Mouse (Mus musculus): ENCODE measurements around the gene Jmjd7. TPM values are rescaled to one million over a fixed set of nuclear protein-coding genes. Genes with fewer than 3 reads are reported as not detected.

The Jmjd7 gene
- polyA plus RNA-seq, 1 experiment from 2014 or later, result 2.6 TPM

DNA sequence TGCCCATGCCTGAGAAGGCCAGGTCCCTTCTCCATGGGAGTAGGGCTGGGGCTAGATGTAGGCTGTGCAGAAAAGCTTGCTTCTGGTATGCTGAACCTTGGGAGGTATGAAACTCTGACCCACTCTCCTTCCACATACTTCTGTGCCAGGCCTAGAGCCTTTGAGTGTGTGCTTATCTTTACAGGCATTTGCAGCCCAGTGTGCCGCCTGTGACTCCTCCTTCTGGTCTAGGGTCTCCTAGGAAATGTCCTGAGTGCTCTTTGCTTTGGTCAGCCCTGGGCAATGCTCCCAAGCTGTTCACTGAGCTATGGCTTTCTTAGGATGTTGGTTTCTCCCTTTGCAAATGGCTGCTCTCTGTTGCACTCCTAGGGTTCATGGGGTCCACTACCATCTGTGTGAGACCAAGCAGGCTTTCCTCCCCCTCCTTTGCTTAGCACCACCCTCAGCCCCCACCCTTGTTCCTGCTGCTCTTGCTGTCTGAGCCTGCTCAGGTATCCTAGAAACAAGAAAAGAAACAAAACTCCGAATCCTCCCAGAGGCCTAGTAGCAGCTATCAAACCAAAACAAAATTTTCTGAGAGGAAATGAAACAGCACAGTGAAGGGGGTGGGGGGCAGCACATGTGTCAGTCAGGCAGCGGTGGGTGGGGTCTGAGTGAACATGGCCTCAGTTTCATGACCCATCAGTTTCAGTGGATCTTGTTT is 26.2 kb upstream of the Jmjd7 start:
- no peak overlapping the region for H3K4me3 ChIP-seq (ENCODE audit: inconsistent target)
- 83% methylated on average over 3 of the region's 3 CpGs for WGBS (ENCODE audit: missing documents)
- no peaks in the 10 kb centered on the region for H3K36me3 ChIP-seq (ENCODE audit: inconsistent target)
- no peak overlapping the region for H3K27ac ChIP-seq
- no peaks in the 10 kb centered on the region for H3K79me2 ChIP-seq (ENCODE audit: inconsistent target)

GRCm38 (mm10) chr2:120001956-120002355 is 25.3 kb upstream of the Jmjd7 start:
- no peaks in the 10 kb centered on the region for H3K79me2 ChIP-seq (ENCODE audit: inconsistent target)
- H3K27ac ChIP-seq, result no peak overlapping the region
- no peaks in the 10 kb centered on the region for H3K36me3 ChIP-seq (ENCODE audit: inconsistent target)
- 63% methylated on average over 4 of the region's 4 CpGs for WGBS (ENCODE audit: missing documents)
- H3K4me3 ChIP-seq (ENCODE audit: inconsistent target), result no peak overlapping the region

GRCm38 (mm10) chr2:120003970-120004369 is 23.3 kb upstream of the Jmjd7 start:
- Histone ChIP-seq H3K36me3 (ENCODE audit: inconsistent target) (no peaks in the 10 kb centered on the region), H3K4me3 (ENCODE audit: inconsistent target) (no peak overlapping the region), H3K79me2 (ENCODE audit: inconsistent target) (no peaks in the 10 kb centered on the region), H3K27ac (no peak overlapping the region)
- WGBS (ENCODE audit: missing documents), result 100% methylated on average over 2 of the region's 2 CpGs

- 97% methylated on average over 7 of the region's 7 CpGs for WGBS (ENCODE audit: missing documents)
- no peaks in the 10 kb centered on the region for H3K79me2 ChIP-seq (ENCODE audit: inconsistent target)
- no peak overlapping the region for H3K4me3 ChIP-seq (ENCODE audit: inconsistent target)
- no peak overlapping the region for H3K27ac ChIP-seq
- no peaks in the 10 kb centered on the region for H3K36me3 ChIP-seq (ENCODE audit: inconsistent target)
Measured at GRCm38 (mm10) chr2:120006696-120007095, 20.6 kb upstream of the Jmjd7 start.

- Histone ChIP-seq H3K36me3 (ENCODE audit: inconsistent target) (no peaks in the 10 kb centered on the region), H3K4me3 (ENCODE audit: inconsistent target) (no peak overlapping the region), H3K27ac (no peak overlapping the region), H3K79me2 (ENCODE audit: inconsistent target) (no peaks in the 10 kb centered on the region)
- 94% methylated on average over 4 of the region's 4 CpGs for WGBS (ENCODE audit: missing documents)
Measured at GRCm38 (mm10) chr2:120007680-120008210, 19.5 kb upstream of the Jmjd7 start.

GRCm38 (mm10) chr2:120008672-120009071 is 18.6 kb upstream of the Jmjd7 start:
- no peak overlapping the region for H3K27ac ChIP-seq
- H3K4me3 ChIP-seq (ENCODE audit: inconsistent target), result no peak overlapping the region
- WGBS (ENCODE audit: missing documents), result 4% methylated on average over 4 of the region's 4 CpGs
- no peaks in the 10 kb centered on the region for H3K36me3 ChIP-seq (ENCODE audit: inconsistent target)
- no peaks in the 10 kb centered on the region for H3K79me2 ChIP-seq (ENCODE audit: inconsistent target)

- Histone ChIP-seq H3K27ac (no peak overlapping the region), H3K4me3 (ENCODE audit: inconsistent target) (no peak overlapping the region), H3K79me2 (ENCODE audit: inconsistent target) (no peaks in the 10 kb centered on the region), H3K36me3 (ENCODE audit: inconsistent target) (peaks cover 12% of the 10 kb centered on the region; the same call in 1 of the 2 replicates)
- 81% methylated on average over 7 of the region's 8 CpGs for WGBS (ENCODE audit: missing documents)
Measured at GRCm38 (mm10) chr2:120011462-120012200, 15.7 kb upstream of the Jmjd7 start.

DNA sequence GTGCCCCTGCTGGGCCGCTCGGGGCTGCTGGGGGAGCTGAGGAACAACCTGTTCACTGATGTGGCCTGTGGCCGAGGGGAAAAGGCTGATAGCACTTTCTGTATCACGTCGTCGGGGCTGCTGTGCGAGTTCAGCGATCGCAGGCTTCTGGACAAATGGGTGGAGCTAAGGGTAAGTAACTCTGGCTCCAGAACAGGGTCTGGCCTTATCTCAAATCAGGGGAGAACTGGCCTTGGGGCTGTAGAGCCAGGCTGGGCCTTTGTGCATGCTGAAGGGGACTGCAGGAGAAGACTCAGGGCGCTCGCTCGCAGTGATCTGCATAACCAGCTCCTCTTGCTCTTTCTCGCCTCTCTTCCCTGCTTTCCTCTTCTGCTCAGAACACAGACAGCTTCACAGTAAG is 14.4 kb upstream of the Jmjd7 start:
- no peaks in the 10 kb centered on the region for H3K79me2 ChIP-seq (ENCODE audit: inconsistent target)
- 91% methylated on average over 13 of the region's 13 CpGs for WGBS (ENCODE audit: missing documents)
- H3K4me3 ChIP-seq (ENCODE audit: inconsistent target), result no peak overlapping the region
- peaks cover 25% of the 10 kb centered on the region; the same call in 1 of the 2 replicates for H3K36me3 ChIP-seq (ENCODE audit: inconsistent target)
- H3K27ac ChIP-seq, result no peak overlapping the region

DNA sequence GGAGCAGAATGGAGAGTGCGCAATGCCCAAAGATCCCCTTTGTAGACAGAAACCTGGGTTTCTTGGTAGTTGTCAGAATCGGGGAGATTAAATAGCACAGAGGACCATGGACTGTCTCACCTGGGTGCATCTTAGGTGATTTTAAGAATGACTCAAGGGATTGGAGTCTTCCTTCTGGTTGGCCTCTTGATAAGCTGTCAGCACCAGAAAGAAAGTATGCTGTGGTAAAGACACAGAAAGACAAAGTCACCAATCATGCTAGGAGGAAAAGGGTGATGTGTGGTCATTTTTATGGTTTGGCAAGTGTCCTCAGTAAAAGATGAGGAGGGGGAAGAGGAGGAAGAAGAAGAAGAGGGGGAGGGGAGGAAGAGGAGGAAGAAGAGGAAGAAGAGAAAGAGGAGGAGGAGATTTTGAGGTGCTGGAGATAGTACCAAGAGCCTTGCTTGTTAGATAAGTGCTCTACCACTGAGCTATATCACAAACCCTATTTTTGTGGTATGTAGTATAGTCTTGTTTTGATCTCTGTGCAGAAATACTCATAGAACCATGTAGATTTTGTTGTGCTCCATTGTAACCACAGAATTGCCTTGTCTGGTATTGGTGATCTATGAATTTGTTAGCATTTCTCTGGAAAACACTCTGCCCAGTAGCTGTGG is 13.3 kb upstream of the Jmjd7 start:
- 93% methylated on average over 2 of the region's 2 CpGs for WGBS (ENCODE audit: missing documents)
- H3K4me3 ChIP-seq (ENCODE audit: inconsistent target), result no peak overlapping the region
- H3K79me2 ChIP-seq (ENCODE audit: inconsistent target), result no peaks in the 10 kb centered on the region
- H3K36me3 ChIP-seq (ENCODE audit: inconsistent target), result peaks cover 36% of the 10 kb centered on the region
- no peak overlapping the region for H3K27ac ChIP-seq

DNA sequence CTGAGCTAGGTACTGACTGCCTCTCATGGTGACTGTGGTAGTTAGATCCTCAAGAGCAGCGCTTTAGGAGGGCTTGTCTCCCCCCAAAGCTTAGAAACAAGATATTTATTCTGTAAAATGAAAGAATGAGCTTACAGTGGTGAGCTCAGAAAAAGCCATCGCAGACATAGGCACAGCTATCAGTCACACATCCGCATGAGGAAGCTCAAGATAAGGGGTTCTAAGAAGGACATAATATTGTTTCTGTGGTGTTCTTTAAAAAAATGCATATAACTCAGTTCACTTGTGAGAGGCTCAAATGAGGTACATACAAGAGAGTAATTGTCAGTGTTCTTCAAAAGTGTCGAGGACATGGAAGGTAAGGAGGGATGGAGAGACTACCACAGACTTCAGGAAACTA is 11.4 kb upstream of the Jmjd7 start:
- Histone ChIP-seq H3K4me3 (ENCODE audit: inconsistent target) (no peak overlapping the region), H3K79me2 (ENCODE audit: inconsistent target) (no peaks in the 10 kb centered on the region), H3K27ac (no peak overlapping the region), H3K36me3 (ENCODE audit: inconsistent target) (peaks cover 45% of the 10 kb centered on the region)
- WGBS (ENCODE audit: missing documents), result 100% methylated on average over 4 of the region's 4 CpGs

- Histone ChIP-seq H3K27ac (no peak overlapping the region), H3K36me3 (ENCODE audit: inconsistent target) (peaks cover 59% of the 10 kb centered on the region), H3K79me2 (ENCODE audit: inconsistent target) (no peaks in the 10 kb centered on the region), H3K4me3 (ENCODE audit: inconsistent target) (no peak overlapping the region)
- WGBS (ENCODE audit: missing documents), result 94% methylated on average over 12 of the region's 12 CpGs
Measured at GRCm38 (mm10) chr2:120017599-120017998, 9.7 kb upstream of the Jmjd7 start.

- 89% methylated on average over 5 of the region's 5 CpGs for WGBS (ENCODE audit: missing documents)
- H3K4me3 ChIP-seq (ENCODE audit: inconsistent target), result no peak overlapping the region
- no peaks in the 10 kb centered on the region for H3K79me2 ChIP-seq (ENCODE audit: inconsistent target)
- H3K27ac ChIP-seq, result no peak overlapping the region
- peaks cover 26% of the 10 kb centered on the region for H3K36me3 ChIP-seq (ENCODE audit: inconsistent target)
Measured at GRCm38 (mm10) chr2:120024337-120024736, 2.9 kb upstream of the Jmjd7 start.

GRCm38 (mm10) chr2:120027950-120028331 is 658 bp downstream of the Jmjd7 start:
- peak overlapping the region; percentile 70 for H3K4me3 ChIP-seq (ENCODE audit: inconsistent target)
- peaks cover 3% of the 10 kb centered on the region; the same call in 1 of the 2 replicates for H3K36me3 ChIP-seq (ENCODE audit: inconsistent target)
- H3K27ac ChIP-seq, result peak overlapping the region; percentile 52
- no peaks in the 10 kb centered on the region for H3K79me2 ChIP-seq (ENCODE audit: inconsistent target)
- WGBS (ENCODE audit: missing documents), result 59% methylated on average over 3 of the region's 3 CpGs

GRCm38 (mm10) chr2:120030380-120030779 is 3.1 kb downstream of the Jmjd7 start:
- H3K36me3 ChIP-seq (ENCODE audit: inconsistent target), result no peaks in the 10 kb centered on the region
- no peak overlapping the region for H3K4me3 ChIP-seq (ENCODE audit: inconsistent target)
- H3K79me2 ChIP-seq (ENCODE audit: inconsistent target), result no peaks in the 10 kb centered on the region
- H3K27ac ChIP-seq, result no peak overlapping the region
- WGBS (ENCODE audit: missing documents), result 89% methylated on average over 7 of the region's 8 CpGs

Data from macrophage (primary cell).